Mouse (Mus musculus) myocyte (in vitro differentiated cells): Measurements from ENCODE around the gene Sytl5. TPM values are rescaled to one million over a fixed set of nuclear protein-coding genes. Genes with fewer than 3 reads are reported as not detected.

ENCODE experiments used
- H3K27me3 ChIP-seq: one replicate; pipeline ENCODE4 v1.6.1; 2011; ENCODE audit not compliant: control insufficient read depth, insufficient read depth, insufficient read length
- H3K36me3 ChIP-seq: one replicate; pipeline ENCODE4 v1.6.1; 2011; ENCODE audit not compliant: control insufficient read depth, insufficient read depth
- H3K4me2 ChIP-seq: one replicate; pipeline ENCODE4 v1.6.1; 2011; ENCODE audit warnings: low read depth, control low read depth
- H3K4me3 ChIP-seq: one replicate; pipeline ENCODE4 v1.5.1; 2011; ENCODE audit warnings: mild to moderate bottlenecking, control low read depth, moderate library complexity
- H3K79me2 ChIP-seq: one replicate; pipeline ENCODE4 v1.6.1; 2011; ENCODE audit not compliant: control insufficient read depth, insufficient read depth
- H3ac ChIP-seq: one replicate; pipeline ENCODE4 v1.6.1; 2011; ENCODE audit not compliant: control insufficient read depth, insufficient read length
- CEBPB ChIP-seq: IDR thresholded peaks from 2 replicates; pipeline ENCODE4 v1.6.1; 2011; ENCODE audit warnings: mild to moderate bottlenecking, moderate library complexity; ENCODE audit not compliant: poor library complexity, insufficient read depth, severe bottlenecking
- E2F4 ChIP-seq: IDR thresholded peaks from one replicate; pipeline ENCODE4 v1.6.1; 2011; ENCODE audit warnings: mild to moderate bottlenecking, control low read depth, moderate library complexity; ENCODE audit not compliant: insufficient read depth
- MAX ChIP-seq: IDR thresholded peaks from one replicate; pipeline ENCODE4 v1.6.1; 2011; ENCODE audit warnings: low read depth, mild to moderate bottlenecking, control low read depth
- MYOD1 ChIP-seq, 3 experiments: IDR thresholded peaks; one replicate each; pipeline ENCODE4 v1.6.1; 2011; ENCODE audit warnings: control low read depth in 2 of 3, low read depth in 2 of 3, mild to moderate bottlenecking in 2 of 3, moderate library complexity in 1 of 3; ENCODE audit not compliant: insufficient read length in 2 of 3, control insufficient read depth in 1 of 3
- MYOG ChIP-seq, 3 experiments: IDR thresholded peaks; one replicate each; pipeline ENCODE4 v1.6.1; 2011; ENCODE audit warnings: control low read depth in 2 of 3, low read depth in 2 of 3, mild to moderate bottlenecking in 2 of 3; ENCODE audit not compliant: insufficient read length in 2 of 3, control insufficient read depth in 1 of 3, insufficient read depth in 1 of 3
- POLR2A ChIP-seq: IDR thresholded peaks from one replicate; pipeline ENCODE4 v1.6.1; 2011; ENCODE audit warnings: low read depth, mild to moderate bottlenecking, control low read depth, moderate library complexity; ENCODE audit not compliant: insufficient read length
- POLR2AphosphoS2 ChIP-seq: IDR thresholded peaks from one replicate; pipeline ENCODE4 v1.6.1; 2011; ENCODE audit warnings: low read depth, control low read depth; ENCODE audit not compliant: insufficient read length
- REST ChIP-seq: IDR thresholded peaks from one replicate; pipeline ENCODE4 v1.6.1; 2011; ENCODE audit warnings: mild to moderate bottlenecking, control low read depth, moderate library complexity; ENCODE audit not compliant: insufficient read depth, insufficient read length
- SRF ChIP-seq: IDR thresholded peaks from one replicate; pipeline ENCODE4 v1.6.1; 2011; ENCODE audit warnings: low read depth; ENCODE audit not compliant: control insufficient read depth, insufficient read length
- TCF12 ChIP-seq: IDR thresholded peaks from one replicate; pipeline ENCODE4 v1.6.1; 2011; ENCODE audit warnings: mild to moderate bottlenecking, control low read depth; ENCODE audit not compliant: poor library complexity, insufficient read depth, severe bottlenecking
- TCF3 ChIP-seq: IDR thresholded peaks from one replicate; pipeline ENCODE4 v1.6.1; 2011; ENCODE audit warnings: low read depth, control low read depth; ENCODE audit not compliant: insufficient read length
- USF1 ChIP-seq: IDR thresholded peaks from one replicate; pipeline ENCODE4 v1.6.1; 2011; ENCODE audit warnings: low read depth, mild to moderate bottlenecking, control low read depth, moderate library complexity
- polyA plus RNA-seq: library from polyadenylated mRNA; unstranded; fragments of >200 nt; fragmentation: generic; extraction: Trizol; gene quantifications from one replicate; pipeline ENCODE4 v1.2.1, GENCODE M21; 2012; ENCODE audit warnings: missing spikeins

The Sytl5 gene
- polyA plus RNA-seq, 1 experiment: 1.3 TPM

- Histone ChIP-seq H3K4me2 (no peak overlapping the region), H3K4me3 (no peak overlapping the region), H3K79me2 (no peaks in the 10 kb centered on the region), H3K36me3 (no peaks in the 10 kb centered on the region), H3K27me3 (no peaks in the 10 kb centered on the region), H3ac (no peak overlapping the region)
- TF ChIP-seq CEBPB (no peak), TCF12 (no peak), TCF3 (no peak)
Measured at GRCm38 (mm10) chrX:9909572-9909971, 24.1 kb downstream of the Sytl5 start.

GRCm38 (mm10) chrX:9933839-9934238 lies 48.4 kb downstream of the Sytl5 start:
- TF ChIP-seq TCF12 (no peak), TCF3 (no peak), REST (no peak), SRF (no peak), POLR2AphosphoS2 (no peak), MYOG (IDR thresholded peaks at IDR 0.05; ENCODE audit: control insufficient read depth in 1 of 3, insufficient read depth in 1 of 3, insufficient read length in 2 of 3, low read depth in 2 of 3) (no peak), CEBPB (no peak), POLR2A (no peak), MYOD1 (IDR thresholded peaks at IDR 0.05; ENCODE audit: control insufficient read depth in 1 of 3, insufficient read length in 2 of 3, low read depth in 2 of 3) (no peak), E2F4 (no peak), MAX (no peak), USF1 (no peak)
- Histone ChIP-seq H3K27me3 (no peaks in the 10 kb centered on the region), H3K4me3 (no peak overlapping the region), H3ac (no peak overlapping the region), H3K4me2 (no peak overlapping the region), H3K36me3 (no peaks in the 10 kb centered on the region), H3K79me2 (no peaks in the 10 kb centered on the region)

GRCm38 (mm10) chrX:9984094-9984669 lies 98.8 kb downstream of the Sytl5 start:
- H3K27me3 ChIP-seq: no peaks in the 10 kb centered on the region
- H3ac ChIP-seq: no peak overlapping the region
- TF ChIP-seq TCF3 (no peak), E2F4 (no peak)
- H3K4me3 ChIP-seq: no peak overlapping the region
- no peaks in the 10 kb centered on the region for H3K36me3 ChIP-seq
- H3K79me2 ChIP-seq: no peaks in the 10 kb centered on the region
- no peak overlapping the region for H3K4me2 ChIP-seq

GRCm38 (mm10) chrX:10000718-10001117 lies 115.3 kb downstream of the Sytl5 start:
- Histone ChIP-seq H3K79me2 (no peaks in the 10 kb centered on the region), H3K4me3 (no peak overlapping the region), H3ac (no peak overlapping the region), H3K36me3 (no peaks in the 10 kb centered on the region), H3K27me3 (no peaks in the 10 kb centered on the region), H3K4me2 (no peak overlapping the region)
- TF ChIP-seq TCF3 (no peak), MYOG (IDR thresholded peaks at IDR 0.05; ENCODE audit: control insufficient read depth in 1 of 3, insufficient read depth in 1 of 3, insufficient read length in 2 of 3, low read depth in 2 of 3) (no peak), REST (no peak), POLR2A (no peak), MYOD1 (IDR thresholded peaks at IDR 0.05; ENCODE audit: control insufficient read depth in 1 of 3, insufficient read length in 2 of 3, low read depth in 2 of 3) (no peak), USF1 (no peak), E2F4 (no peak), POLR2AphosphoS2 (no peak), SRF (no peak), CEBPB (no peak), TCF12 (no peak), MAX (no peak)

- TF ChIP-seq POLR2AphosphoS2 (no peak), MYOD1 (IDR thresholded peaks at IDR 0.05; ENCODE audit: control insufficient read depth in 1 of 3, insufficient read length in 2 of 3, low read depth in 2 of 3) (no peak), TCF3 (no peak), CEBPB (no peak), SRF (no peak), MYOG (IDR thresholded peaks at IDR 0.05; ENCODE audit: control insufficient read depth in 1 of 3, insufficient read depth in 1 of 3, insufficient read length in 2 of 3, low read depth in 2 of 3) (no peak), TCF12 (no peak), MAX (no peak), POLR2A (no peak), REST (no peak), USF1 (no peak), E2F4 (no peak)
- Histone ChIP-seq H3K79me2 (no peaks in the 10 kb centered on the region), H3ac (no peak overlapping the region), H3K27me3 (no peaks in the 10 kb centered on the region), H3K4me3 (no peak overlapping the region), H3K4me2 (no peak overlapping the region), H3K36me3 (no peaks in the 10 kb centered on the region)
Measured at GRCm38 (mm10) chrX:10005946-10006345, 120.5 kb downstream of the Sytl5 start.
